Mouse (Mus musculus): Measurements from ENCODE around the gene Psmd13. TPM values are rescaled to one million over a fixed set of nuclear protein-coding genes. Genes with fewer than 3 reads are reported as not detected.

Psmd13 gene
- polyA plus RNA-seq, 1 experiment = 43.0 TPM

DNA sequence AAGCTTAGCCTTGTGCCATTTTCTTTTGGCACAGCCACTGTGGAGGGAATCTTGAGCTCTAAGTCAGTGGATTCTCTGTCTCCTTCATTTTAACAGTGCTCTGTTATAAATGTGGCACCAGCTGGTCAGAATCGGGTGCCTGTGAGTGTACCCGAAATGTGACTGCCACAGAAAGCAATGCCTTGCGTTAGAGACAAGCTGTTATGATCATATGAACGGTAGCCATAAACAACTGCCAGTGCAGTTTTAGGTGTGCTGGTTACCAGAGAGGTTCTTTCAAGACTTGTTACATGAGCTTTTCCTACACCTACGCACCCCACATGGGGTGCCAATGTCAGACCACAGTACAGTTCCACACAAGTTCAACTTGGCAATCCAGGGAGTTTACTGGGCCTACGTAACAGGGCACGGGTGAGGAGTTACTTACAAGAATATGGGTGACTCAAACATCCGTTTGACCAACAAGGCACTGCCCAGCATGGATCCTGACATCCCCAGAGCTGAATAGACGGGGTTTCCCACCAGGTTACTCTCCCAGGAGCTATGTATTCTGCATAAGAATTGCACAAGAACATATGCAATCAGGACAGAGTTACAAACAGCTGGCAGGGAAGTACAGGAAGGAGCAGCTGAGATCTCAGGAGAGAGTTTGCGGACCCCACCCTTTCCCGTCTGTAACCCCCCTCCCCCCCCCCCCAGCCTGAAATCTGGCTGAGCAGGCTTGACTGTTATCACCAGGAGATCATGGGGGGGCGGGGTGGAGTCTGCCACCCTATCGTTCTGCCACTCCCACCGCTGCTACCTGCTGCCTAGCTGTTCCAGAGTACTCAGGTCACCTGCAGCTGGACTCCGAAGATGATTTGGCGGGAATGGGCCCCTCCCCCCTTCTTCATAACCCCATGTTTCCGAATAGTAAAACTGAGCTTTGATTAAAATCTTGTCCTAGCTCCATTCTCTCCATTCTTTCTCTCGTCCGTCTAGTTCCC is 40.7 kb upstream of the Psmd13 start:
- H3K27me3 ChIP-seq (ENCODE audit: control insufficient read depth, insufficient read depth, low read length) = no peaks in the 10 kb centered on the region
- no peak for TF ChIP-seq CTCF (IDR thresholded peaks at IDR 0.05; ENCODE audit: extremely low read depth, insufficient read depth, insufficient read length, insufficient replicate concordance)
- TF ChIP-seq POLR2A (IDR thresholded peaks at IDR 0.05; ENCODE audit: low read depth, low read length) = no peak
- no peaks in the 10 kb centered on the region for H3K4me1 ChIP-seq (ENCODE audit: control insufficient read depth, insufficient read depth, insufficient read length)
- no peak overlapping the region for H3K27ac ChIP-seq (ENCODE audit: insufficient read depth, low read length)
- no peaks in the 10 kb centered on the region for H3K36me3 ChIP-seq (ENCODE audit: control insufficient read depth, insufficient read depth, low read length)
- DNase-seq (ENCODE audit: low read depth in 1 of 2, low spot score in 2 of 2) = no peak
- no peak overlapping the region for H3K4me3 ChIP-seq (ENCODE audit: extremely low read depth, insufficient read depth, insufficient read length)
- whole genome bisulfite sequencing = 54% methylated on average over 19 of the region's 19 CpGs

DNA sequence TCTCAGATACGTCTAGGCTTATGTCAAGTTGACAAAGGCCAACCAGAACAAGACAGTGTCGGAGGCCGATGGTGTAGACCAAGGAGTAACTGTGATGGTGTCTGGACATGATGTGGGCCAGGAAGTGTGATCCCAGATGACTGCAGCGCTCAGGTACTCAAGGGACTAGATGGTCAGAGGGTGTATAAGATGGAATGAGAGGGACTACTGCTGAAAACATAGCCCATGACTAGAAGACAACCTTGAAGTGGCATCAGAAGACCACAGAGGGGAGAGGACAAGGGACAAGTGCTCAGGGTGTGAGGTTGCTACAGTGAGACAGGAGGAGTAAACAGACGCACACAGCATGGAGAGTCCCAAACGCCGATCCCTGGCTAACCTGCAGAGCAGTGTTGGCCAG is 38.0 kb upstream of the Psmd13 start:
- H3K27ac ChIP-seq (ENCODE audit: insufficient read depth, low read length) = no peak overlapping the region
- TF ChIP-seq CTCF (IDR thresholded peaks at IDR 0.05; ENCODE audit: extremely low read depth, insufficient read depth, insufficient read length, insufficient replicate concordance) (no peak), POLR2A (IDR thresholded peaks at IDR 0.05; ENCODE audit: low read depth, low read length) (no peak)
- no peaks in the 10 kb centered on the region for H3K36me3 ChIP-seq (ENCODE audit: control insufficient read depth, insufficient read depth, low read length)
- H3K4me3 ChIP-seq (ENCODE audit: extremely low read depth, insufficient read depth, insufficient read length) = no peak overlapping the region
- no peaks in the 10 kb centered on the region for H3K27me3 ChIP-seq (ENCODE audit: control insufficient read depth, insufficient read depth, low read length)
- 87% methylated on average over 7 of the region's 7 CpGs for WGBS
- no peaks in the 10 kb centered on the region for H3K4me1 ChIP-seq (ENCODE audit: control insufficient read depth, insufficient read depth, insufficient read length)
- DNase-seq (ENCODE audit: low read depth in 1 of 2, low spot score in 2 of 2) = no peak

DNA sequence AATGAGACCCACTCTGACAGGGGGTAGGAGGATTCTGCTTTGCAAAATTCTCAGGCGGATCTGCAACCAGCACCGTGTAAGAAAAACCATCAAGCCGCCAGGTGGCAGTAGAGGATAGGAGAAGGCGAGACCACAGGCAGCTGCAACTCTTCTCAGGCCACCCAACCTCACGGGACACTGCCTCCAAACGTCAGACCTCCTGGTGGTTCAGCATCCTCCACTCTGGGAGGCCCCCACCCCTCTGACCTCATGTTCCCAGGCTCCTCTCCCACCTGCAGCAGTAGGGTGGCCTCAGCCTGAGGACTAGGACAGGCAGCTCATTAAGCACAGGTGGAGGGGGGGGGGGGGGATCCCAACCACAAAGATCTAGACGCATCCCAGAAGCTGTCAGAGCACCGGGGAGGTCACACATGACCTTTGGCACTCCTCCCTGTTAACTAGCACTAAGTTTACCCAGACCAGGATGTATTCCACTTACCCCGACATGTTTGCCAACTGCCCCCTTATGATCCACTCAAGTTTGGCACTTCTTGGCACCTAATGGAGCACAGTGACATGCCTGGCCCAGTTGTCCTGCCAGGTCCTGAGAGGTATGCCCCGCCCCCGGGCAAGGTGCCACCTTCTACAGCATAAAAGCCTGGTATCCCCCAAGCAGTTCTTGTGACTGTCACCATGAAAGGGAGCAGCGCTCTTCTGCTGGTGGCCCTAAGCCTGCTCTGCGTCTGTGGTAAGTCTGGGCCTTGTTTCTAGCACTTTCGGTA is 36.7 kb upstream of the Psmd13 start, which contains the start of gene Scgb1c1:
TSS of gene Scgb1c1 (plus strand) at position 643 of the 761 bp plus-strand sequence.
- Histone ChIP-seq H3K4me3 (ENCODE audit: extremely low read depth, insufficient read depth, insufficient read length) (no peak within 1 kb of the TSS), H3K36me3 (ENCODE audit: control insufficient read depth, insufficient read depth, low read length) (no peaks in the 10 kb centered on the region), H3K4me1 (ENCODE audit: control insufficient read depth, insufficient read depth, insufficient read length) (no peaks in the 10 kb centered on the region), H3K27ac (ENCODE audit: insufficient read depth, low read length) (no peak within 1 kb of the TSS), H3K27me3 (ENCODE audit: control insufficient read depth, insufficient read depth, low read length) (no peaks in the 10 kb centered on the region)
- DNase-seq (ENCODE audit: low read depth in 1 of 2, low spot score in 2 of 2) = peak; percentile 72 to 87
- TF ChIP-seq POLR2A (IDR thresholded peaks at IDR 0.05; ENCODE audit: low read depth, low read length) = no peak
- TF ChIP-seq CTCF (IDR thresholded peaks at IDR 0.05; ENCODE audit: extremely low read depth, insufficient read depth, insufficient read length, insufficient replicate concordance) = peak; percentile 96; the same call in 1 of the 2 replicates
- 29% methylated on average over 14 of the region's 14 CpGs for WGBS

DNA sequence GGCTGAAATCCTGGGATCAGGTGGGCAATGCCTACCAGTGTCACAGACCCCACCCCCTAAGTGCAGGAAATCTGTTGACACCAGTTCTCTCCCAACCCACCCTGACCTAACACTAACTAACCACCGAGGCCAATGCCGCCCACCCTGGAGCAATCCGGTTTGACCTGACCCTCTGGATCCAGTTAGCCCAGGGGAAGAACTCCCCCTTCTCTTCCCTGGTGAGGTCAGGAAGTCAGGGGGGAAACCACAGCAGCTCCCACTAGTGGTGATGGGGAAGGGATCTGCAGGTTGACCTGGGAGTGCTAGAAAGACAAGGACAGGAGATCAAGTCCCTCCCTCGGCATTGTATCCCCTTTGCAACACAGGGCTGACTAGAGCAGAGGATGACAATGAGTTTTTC is 36.1 kb upstream of the Psmd13 start:
- Histone ChIP-seq H3K4me1 (ENCODE audit: control insufficient read depth, insufficient read depth, insufficient read length) (no peaks in the 10 kb centered on the region), H3K27me3 (ENCODE audit: control insufficient read depth, insufficient read depth, low read length) (no peaks in the 10 kb centered on the region), H3K4me3 (ENCODE audit: extremely low read depth, insufficient read depth, insufficient read length) (no peak overlapping the region), H3K36me3 (ENCODE audit: control insufficient read depth, insufficient read depth, low read length) (no peaks in the 10 kb centered on the region), H3K27ac (ENCODE audit: insufficient read depth, low read length) (no peak overlapping the region)
- whole genome bisulfite sequencing = 76% methylated on average over 4 of the region's 4 CpGs
- no peak for TF ChIP-seq CTCF (IDR thresholded peaks at IDR 0.05; ENCODE audit: extremely low read depth, insufficient read depth, insufficient read length, insufficient replicate concordance)
- TF ChIP-seq POLR2A (IDR thresholded peaks at IDR 0.05; ENCODE audit: low read depth, low read length) = no peak
- DNase-seq (ENCODE audit: low read depth in 1 of 2, low spot score in 2 of 2) = no peak

DNA sequence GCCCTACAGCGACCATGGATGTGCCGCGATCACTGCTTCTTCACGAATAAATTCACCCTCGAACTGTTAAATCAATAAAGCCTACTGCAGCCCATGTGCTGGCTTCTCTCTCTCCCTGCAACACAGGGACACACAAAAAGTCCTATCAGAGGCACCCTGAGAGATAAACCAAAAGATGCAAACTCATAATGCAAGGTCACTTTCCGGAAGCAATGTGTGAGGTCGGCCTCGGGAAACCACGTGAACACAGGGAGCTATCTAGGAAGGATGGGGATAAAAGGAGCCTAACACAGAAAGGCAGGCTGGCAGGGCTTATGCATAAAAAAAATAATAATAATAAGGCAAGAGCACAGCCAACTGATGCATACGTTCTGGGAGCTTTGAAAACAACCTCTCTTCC is 35.1 kb upstream of the Psmd13 start:
- no peaks in the 10 kb centered on the region for H3K27me3 ChIP-seq (ENCODE audit: control insufficient read depth, insufficient read depth, low read length)
- TF ChIP-seq POLR2A (IDR thresholded peaks at IDR 0.05; ENCODE audit: low read depth, low read length) (no peak), CTCF (IDR thresholded peaks at IDR 0.05; ENCODE audit: extremely low read depth, insufficient read depth, insufficient read length, insufficient replicate concordance) (no peak)
- DNase-seq (ENCODE audit: low read depth in 1 of 2, low spot score in 2 of 2) = no peak
- H3K27ac ChIP-seq (ENCODE audit: insufficient read depth, low read length) = no peak overlapping the region
- no peak overlapping the region for H3K4me3 ChIP-seq (ENCODE audit: extremely low read depth, insufficient read depth, insufficient read length)
- H3K4me1 ChIP-seq (ENCODE audit: control insufficient read depth, insufficient read depth, insufficient read length) = no peaks in the 10 kb centered on the region
- WGBS = 88% methylated on average over 10 of the region's 10 CpGs
- 0 out of 2 replicates have a peak, but pooled peaks cover 1% of the 10 kb centered on the region for H3K36me3 ChIP-seq (ENCODE audit: control insufficient read depth, insufficient read depth, low read length)

DNA sequence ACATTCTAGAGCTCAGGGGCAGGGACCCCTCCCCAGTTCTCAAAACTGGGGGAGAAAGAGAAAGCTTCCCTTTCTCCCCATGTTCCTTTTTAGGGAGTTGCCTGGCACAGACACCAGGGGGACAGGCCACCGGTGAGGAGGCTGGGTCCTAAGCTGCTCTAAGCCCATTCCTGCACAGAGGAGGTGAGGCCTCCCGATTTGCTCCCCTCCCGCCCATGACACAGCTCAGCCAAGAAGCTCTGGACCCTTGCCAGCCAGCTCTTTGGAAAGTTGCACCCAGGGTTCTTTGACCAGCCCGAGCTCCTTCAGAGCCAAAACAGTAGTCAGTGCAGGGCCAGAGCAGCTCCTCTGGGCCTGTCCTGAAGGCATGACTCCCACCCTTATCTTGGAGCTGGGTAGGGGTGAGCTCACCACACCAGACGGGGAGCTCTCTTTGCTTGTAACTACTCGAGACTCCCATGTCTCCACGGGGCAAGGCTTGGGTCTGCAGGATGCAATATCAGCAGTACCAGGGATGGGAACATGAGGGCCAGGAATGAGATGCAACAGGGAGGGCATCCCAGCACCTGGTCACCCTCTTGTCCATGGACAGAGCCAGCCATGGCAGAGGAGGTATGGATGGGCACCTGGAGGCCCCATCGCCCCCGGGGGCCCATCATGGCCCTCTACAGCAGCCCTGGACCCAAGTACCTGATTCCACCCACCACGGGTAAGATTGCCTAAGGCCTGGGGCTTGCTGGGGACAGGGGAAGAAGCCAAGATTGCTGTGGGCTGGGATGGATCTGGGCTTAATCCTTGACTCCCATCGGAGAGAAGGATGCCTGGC is 33.8 kb upstream of the Psmd13 start, which contains the start of gene Odf3:
TSS of gene Odf3 (plus strand) at position 51 of the 826 bp plus-strand sequence.
- no peaks in the 10 kb centered on the region for H3K27me3 ChIP-seq (ENCODE audit: control insufficient read depth, insufficient read depth, low read length)
- H3K4me3 ChIP-seq (ENCODE audit: extremely low read depth, insufficient read depth, insufficient read length) = no peak within 1 kb of the TSS
- no peak within 1 kb of the TSS for H3K27ac ChIP-seq (ENCODE audit: insufficient read depth, low read length)
- WGBS = 75% methylated on average over 11 of the region's 11 CpGs
- peaks cover 1% of the 10 kb centered on the region; the same call in 1 of the 2 replicates for H3K36me3 ChIP-seq (ENCODE audit: control insufficient read depth, insufficient read depth, low read length)
- TF ChIP-seq POLR2A (IDR thresholded peaks at IDR 0.05; ENCODE audit: low read depth, low read length) (no peak), CTCF (IDR thresholded peaks at IDR 0.05; ENCODE audit: extremely low read depth, insufficient read depth, insufficient read length, insufficient replicate concordance) (no peak)
- DNase-seq (ENCODE audit: low read depth in 1 of 2, low spot score in 2 of 2) = no peak
- no peaks in the 10 kb centered on the region for H3K4me1 ChIP-seq (ENCODE audit: control insufficient read depth, insufficient read depth, insufficient read length)
